Mouse (Mus musculus): ENCODE measurements at regions not wholly inside any gene's neighbourhood (a gene's known extent, or its start where the extent isn't known, plus 50 kb on each side); places are given as distances from the start of the nearest gene placed in this dataset.

DNA sequence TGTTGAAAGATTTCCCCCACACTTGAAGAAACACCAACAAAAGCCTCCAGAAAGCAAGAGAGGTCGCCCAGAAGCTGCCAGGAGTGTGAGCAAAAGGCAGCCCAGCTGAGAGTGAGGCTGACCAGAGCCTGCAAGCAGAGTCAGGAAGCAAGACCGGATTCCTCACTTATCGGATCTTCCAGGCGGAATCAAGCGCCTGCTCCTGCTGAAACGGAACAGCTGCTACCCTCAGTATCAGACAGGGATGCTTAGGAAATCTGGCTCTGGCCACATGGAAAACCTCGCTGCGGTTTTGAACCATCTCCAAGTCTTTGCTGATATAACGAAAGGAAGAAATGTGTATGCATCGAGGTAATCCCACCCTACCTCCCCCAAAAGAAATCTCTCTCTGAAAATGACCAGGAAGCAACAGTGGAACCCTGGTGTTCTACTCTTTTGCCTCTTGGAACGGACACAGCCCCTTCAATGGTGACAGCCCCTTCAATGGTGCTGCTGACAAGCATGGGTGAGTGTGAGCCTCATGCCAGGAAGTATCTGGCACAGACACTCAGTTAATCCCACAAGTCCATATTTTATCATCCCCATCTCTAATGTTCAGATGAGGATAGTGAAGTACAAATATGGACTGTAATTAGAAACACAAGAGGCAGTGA lies 83.3 kb upstream of the Spdye4c start:
- H3K27ac ChIP-seq (ENCODE audit: control insufficient read depth, insufficient read depth, low read length): no peak overlapping the region
- no peak for DNase-seq
- peaks cover 3% of the 10 kb centered on the region; the same call in 1 of the 2 replicates for H3K4me1 ChIP-seq (replicated peaks; ENCODE audit: control insufficient read depth, insufficient read depth, low read length)
- H3K4me3 ChIP-seq (ENCODE audit: control insufficient read depth, insufficient read depth, low read length): no peak overlapping the region
- no peak for TF ChIP-seq POLR2A (IDR thresholded peaks at IDR 0.05; ENCODE audit: control insufficient read depth, extremely low read depth, insufficient read depth, low read length, poor library complexity)
- TF ChIP-seq CTCF (IDR thresholded peaks at IDR 0.05; ENCODE audit: borderline replicate concordance, control insufficient read depth, extremely low read depth, insufficient read depth, low read length, poor library complexity): no peak
- 45% methylated on average over 11 of the region's 11 CpGs for WGBS
- no peaks in the 10 kb centered on the region for H3K27me3 ChIP-seq (ENCODE audit: control insufficient read depth, insufficient read depth, low read length)
- no peaks in the 10 kb centered on the region for H3K36me3 ChIP-seq (ENCODE audit: control insufficient read depth, insufficient read depth, low read length)

DNA sequence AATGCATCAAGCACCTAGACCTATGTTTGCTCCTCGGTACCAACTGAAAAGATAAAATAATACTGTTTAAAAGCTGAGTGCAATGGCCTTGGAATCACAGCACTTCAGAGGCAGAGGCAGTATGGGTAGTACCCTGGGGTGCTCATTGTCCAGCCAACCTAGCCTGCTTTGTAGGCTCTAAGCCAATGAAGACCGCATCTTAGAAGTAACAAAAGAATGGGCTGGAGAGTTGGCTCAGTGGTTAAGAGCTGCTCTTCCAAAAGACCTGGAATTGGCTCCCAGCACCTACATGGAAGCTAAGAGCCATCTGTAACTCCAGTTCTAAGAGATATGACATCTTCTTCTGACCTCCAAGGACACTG lies 82.8 kb upstream of the Spdye4c start:
- Histone ChIP-seq H3K27ac (ENCODE audit: control insufficient read depth, insufficient read depth, low read length) (no peak overlapping the region), H3K27me3 (ENCODE audit: control insufficient read depth, insufficient read depth, low read length) (no peaks in the 10 kb centered on the region), H3K4me3 (ENCODE audit: control insufficient read depth, insufficient read depth, low read length) (no peak overlapping the region), H3K36me3 (ENCODE audit: control insufficient read depth, insufficient read depth, low read length) (no peaks in the 10 kb centered on the region), H3K4me1 (replicated peaks; ENCODE audit: control insufficient read depth, insufficient read depth, low read length) (no peaks in the 10 kb centered on the region)
- no peak for DNase-seq
- WGBS: 95% methylated on average over 2 of the region's 2 CpGs
- TF ChIP-seq POLR2A (IDR thresholded peaks at IDR 0.05; ENCODE audit: control insufficient read depth, extremely low read depth, insufficient read depth, low read length, poor library complexity) (no peak), CTCF (IDR thresholded peaks at IDR 0.05; ENCODE audit: borderline replicate concordance, control insufficient read depth, extremely low read depth, insufficient read depth, low read length, poor library complexity) (no peak)

DNA sequence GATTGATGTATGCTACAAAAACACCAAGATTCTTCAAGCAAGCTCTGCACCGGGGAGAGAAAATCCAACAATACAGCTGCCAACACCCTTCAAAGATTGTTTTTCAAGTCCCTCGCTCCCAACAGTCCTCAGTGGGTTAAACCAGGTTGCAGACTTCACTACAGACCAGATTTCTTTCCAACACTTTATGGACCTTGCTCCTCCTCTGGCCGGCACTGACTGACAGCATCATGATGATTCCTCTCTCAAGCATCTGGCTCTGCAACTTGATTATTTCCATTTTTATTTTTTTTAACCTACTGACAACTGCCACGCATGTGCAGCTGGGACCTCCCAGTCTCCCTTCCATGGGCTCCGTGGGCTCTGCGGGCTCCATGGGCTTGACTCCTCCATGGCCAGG lies 79.7 kb upstream of the Spdye4c start:
- TF ChIP-seq CTCF (IDR thresholded peaks at IDR 0.05; ENCODE audit: borderline replicate concordance, control insufficient read depth, extremely low read depth, insufficient read depth, low read length, poor library complexity) (no peak), POLR2A (IDR thresholded peaks at IDR 0.05; ENCODE audit: control insufficient read depth, extremely low read depth, insufficient read depth, low read length, poor library complexity) (no peak)
- Histone ChIP-seq H3K4me3 (ENCODE audit: control insufficient read depth, insufficient read depth, low read length) (no peak overlapping the region), H3K27ac (ENCODE audit: control insufficient read depth, insufficient read depth, low read length) (no peak overlapping the region), H3K27me3 (ENCODE audit: control insufficient read depth, insufficient read depth, low read length) (no peaks in the 10 kb centered on the region), H3K4me1 (replicated peaks; ENCODE audit: control insufficient read depth, insufficient read depth, low read length) (no peaks in the 10 kb centered on the region), H3K36me3 (ENCODE audit: control insufficient read depth, insufficient read depth, low read length) (no peaks in the 10 kb centered on the region)
- no peak for DNase-seq
- WGBS: 89% methylated on average over 6 of the region's 6 CpGs

DNA sequence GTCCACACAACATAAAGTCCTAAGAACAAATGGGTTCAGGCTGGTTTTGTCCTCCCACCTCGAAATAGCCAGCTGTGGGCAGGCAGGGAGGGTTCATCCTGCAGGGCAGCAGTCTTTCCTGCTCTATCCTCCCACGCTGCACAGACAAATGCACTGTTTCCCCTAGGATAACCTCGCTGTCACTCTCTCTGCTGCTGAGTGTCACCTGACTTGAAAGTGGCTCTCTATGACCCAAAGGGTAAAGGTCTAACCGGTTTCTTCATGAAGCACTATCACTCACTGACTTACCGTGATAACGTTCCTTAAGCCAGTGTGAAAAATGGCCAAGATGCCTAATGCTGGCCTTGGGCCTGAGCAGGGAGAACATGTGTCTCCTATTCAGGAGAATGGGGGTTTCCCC lies 78.2 kb upstream of the Spdye4c start:
- 90% methylated on average over 6 of the region's 6 CpGs for WGBS
- DNase-seq: no peak
- H3K36me3 ChIP-seq (ENCODE audit: control insufficient read depth, insufficient read depth, low read length): no peaks in the 10 kb centered on the region
- TF ChIP-seq CTCF (IDR thresholded peaks at IDR 0.05; ENCODE audit: borderline replicate concordance, control insufficient read depth, extremely low read depth, insufficient read depth, low read length, poor library complexity): no peak
- TF ChIP-seq POLR2A (IDR thresholded peaks at IDR 0.05; ENCODE audit: control insufficient read depth, extremely low read depth, insufficient read depth, low read length, poor library complexity): no peak
- no peaks in the 10 kb centered on the region for H3K4me1 ChIP-seq (replicated peaks; ENCODE audit: control insufficient read depth, insufficient read depth, low read length)
- H3K4me3 ChIP-seq (ENCODE audit: control insufficient read depth, insufficient read depth, low read length): no peak overlapping the region
- no peak overlapping the region for H3K27ac ChIP-seq (ENCODE audit: control insufficient read depth, insufficient read depth, low read length)
- no peaks in the 10 kb centered on the region for H3K27me3 ChIP-seq (ENCODE audit: control insufficient read depth, insufficient read depth, low read length)

DNA sequence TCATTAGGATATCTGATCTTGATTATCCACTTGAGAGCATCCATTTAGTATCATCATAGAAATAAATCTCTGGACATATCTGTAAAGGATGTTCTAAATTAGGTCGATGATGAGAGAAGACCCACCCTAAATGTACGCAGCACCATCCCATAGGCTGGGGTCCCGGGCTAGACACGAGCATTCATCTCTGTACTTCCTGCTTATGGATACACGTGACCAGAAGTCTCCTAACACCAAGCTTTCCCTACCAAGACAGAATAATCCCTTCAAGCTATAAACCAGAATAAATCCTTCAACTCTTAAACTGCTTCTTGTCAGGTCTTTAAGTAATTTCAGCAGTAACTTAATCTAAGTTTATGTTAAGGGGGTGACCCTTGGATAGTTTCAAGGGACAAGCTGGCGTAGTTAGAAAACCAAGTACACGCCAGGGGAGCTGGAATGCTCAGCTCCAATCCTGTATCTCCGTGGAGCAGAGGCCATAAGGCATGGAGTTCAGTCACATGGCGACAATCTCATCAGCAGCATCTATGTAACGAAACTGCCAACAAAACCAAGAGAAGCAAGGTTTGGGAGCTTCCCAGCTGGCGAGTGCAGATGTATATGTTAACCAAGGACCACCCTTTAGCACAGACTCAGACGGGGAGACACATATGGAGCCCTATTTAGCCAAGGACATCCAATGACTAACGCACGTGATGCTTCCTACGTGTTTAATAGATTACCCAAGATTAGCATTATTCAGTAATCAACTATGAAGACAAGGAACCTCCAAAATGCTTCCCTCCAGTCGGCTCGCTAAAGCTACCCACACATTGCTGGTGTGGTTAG lies 76.3 kb upstream of the Spdye4c start:
- Histone ChIP-seq H3K27me3 (ENCODE audit: control insufficient read depth, insufficient read depth, low read length) (no peaks in the 10 kb centered on the region), H3K36me3 (ENCODE audit: control insufficient read depth, insufficient read depth, low read length) (no peaks in the 10 kb centered on the region), H3K4me3 (ENCODE audit: control insufficient read depth, insufficient read depth, low read length) (no peak overlapping the region), H3K4me1 (replicated peaks; ENCODE audit: control insufficient read depth, insufficient read depth, low read length) (no peaks in the 10 kb centered on the region), H3K27ac (ENCODE audit: control insufficient read depth, insufficient read depth, low read length) (no peak overlapping the region)
- DNase-seq: no peak
- 91% methylated on average over 17 of the region's 17 CpGs for WGBS
- TF ChIP-seq POLR2A (IDR thresholded peaks at IDR 0.05; ENCODE audit: control insufficient read depth, extremely low read depth, insufficient read depth, low read length, poor library complexity): no peak
- no peak for TF ChIP-seq CTCF (IDR thresholded peaks at IDR 0.05; ENCODE audit: borderline replicate concordance, control insufficient read depth, extremely low read depth, insufficient read depth, low read length, poor library complexity)

DNA sequence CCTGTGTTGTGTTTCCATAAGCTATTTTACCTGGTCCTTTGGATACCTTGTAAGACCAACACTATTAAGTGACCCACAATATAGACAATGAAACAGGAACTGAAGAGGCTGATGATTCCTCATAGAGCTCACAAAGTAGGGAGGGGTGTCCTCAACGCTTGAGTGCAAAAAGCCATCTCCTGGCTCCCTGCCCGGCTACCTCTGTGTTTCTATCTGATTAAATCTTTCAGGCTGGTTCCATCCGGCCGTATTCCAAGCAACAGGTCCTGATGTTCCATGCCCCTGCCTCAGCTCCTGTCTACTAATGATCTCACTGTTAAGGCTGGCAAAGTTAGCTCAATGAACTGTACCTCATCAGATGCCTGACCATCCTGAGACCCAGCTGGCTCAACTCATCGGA lies 75.3 kb upstream of the Spdye4c start:
- DNase-seq: no peak
- no peak for TF ChIP-seq CTCF (IDR thresholded peaks at IDR 0.05; ENCODE audit: borderline replicate concordance, control insufficient read depth, extremely low read depth, insufficient read depth, low read length, poor library complexity)
- no peak for TF ChIP-seq POLR2A (IDR thresholded peaks at IDR 0.05; ENCODE audit: control insufficient read depth, extremely low read depth, insufficient read depth, low read length, poor library complexity)
- Histone ChIP-seq H3K4me1 (replicated peaks; ENCODE audit: control insufficient read depth, insufficient read depth, low read length) (no peaks in the 10 kb centered on the region), H3K27me3 (ENCODE audit: control insufficient read depth, insufficient read depth, low read length) (no peaks in the 10 kb centered on the region), H3K36me3 (ENCODE audit: control insufficient read depth, insufficient read depth, low read length) (no peaks in the 10 kb centered on the region), H3K27ac (ENCODE audit: control insufficient read depth, insufficient read depth, low read length) (no peak overlapping the region), H3K4me3 (ENCODE audit: control insufficient read depth, insufficient read depth, low read length) (no peak overlapping the region)
- WGBS: 89% methylated on average over 5 of the region's 5 CpGs
